Mouse (Mus musculus) neural tube, embryonic 14.5 days (tissue): ENCODE measurements around the gene Armc7. TPM values are rescaled to one million over a fixed set of nuclear protein-coding genes. Genes with fewer than 3 reads are reported as not detected.

Experiments used
- ATAC-seq: fragments of 200-750 bp; cut with Nextera tagmentation; 2 replicates; pipeline ENCODE4 v1.8.0; 2017; ENCODE audit warnings: low read depth, mild to moderate bottlenecking, moderate TSS enrichment, moderate library complexity
- H3K27ac ChIP-seq: fragments of 300-500 bp; sonication (generic); 2 replicates; pipeline ENCODE4 v1.5.1; 2014; ENCODE audit warnings: low read depth, mild to moderate bottlenecking, control low read depth, low read length, moderate library complexity, mixed read lengths
- H3K27me3 ChIP-seq: fragments of 300-500 bp; sonication (generic); 2 replicates; pipeline ENCODE4 v1.6.1; 2014; ENCODE audit warnings: low read length; ENCODE audit not compliant: control insufficient read depth, insufficient read depth
- H3K36me3 ChIP-seq: fragments of 300-500 bp; sonication (generic); 2 replicates; pipeline ENCODE4 v1.6.1; 2014; ENCODE audit warnings: low read length, mixed read lengths; ENCODE audit not compliant: control insufficient read depth, insufficient read depth
- H3K4me1 ChIP-seq: fragments of 300-500 bp; sonication (generic); 2 replicates; pipeline ENCODE4 v1.6.1; 2014; ENCODE audit warnings: low read length; ENCODE audit not compliant: control insufficient read depth, insufficient read depth
- H3K4me2 ChIP-seq: fragments of 300-500 bp; sonication (generic); 2 replicates; pipeline ENCODE4 v1.6.1; 2014; ENCODE audit warnings: mild to moderate bottlenecking, low read depth, low read length, control low read depth
- H3K4me3 ChIP-seq: fragments of 300-500 bp; sonication (generic); 2 replicates; pipeline ENCODE4 v1.5.1; 2014; ENCODE audit warnings: low read depth, low read length, control low read depth, mixed read lengths
- H3K9ac ChIP-seq: fragments of 300-500 bp; sonication (generic); replicated peaks from 2 replicates; pipeline ENCODE4 v1.6.1; 2014; ENCODE audit warnings: low read depth, mild to moderate bottlenecking, control low read depth, low read length, mixed read lengths
- H3K9me3 ChIP-seq: fragments of 300-500 bp; sonication (generic); 2 replicates; pipeline ENCODE4 v1.6.1; 2016; ENCODE audit warnings: low read length; ENCODE audit not compliant: control insufficient read depth
- WGBS: fragments of 180-500 bp; shearing (Covaris S2); extraction: QIAGEN DNeasy Blood & Tissue Kit; methylation state at CpG from one replicate; pipeline ENCODE4 v1.1.7; 2014; 5-methylcytosine and 5-hydroxymethylcytosine counted together
- polyA plus RNA-seq: library from polyadenylated mRNA; unstranded; fragments of >200 nt; fragmentation: Nextera tagmentation; extraction: Ambion mirVana; gene quantifications from 2 replicates; pipeline ENCODE4 v1.2.1, GENCODE M21; 2014

Armc7 gene
- polyA plus RNA-seq, 1 experiment from 2014 or later = 19.4 TPM

DNA sequence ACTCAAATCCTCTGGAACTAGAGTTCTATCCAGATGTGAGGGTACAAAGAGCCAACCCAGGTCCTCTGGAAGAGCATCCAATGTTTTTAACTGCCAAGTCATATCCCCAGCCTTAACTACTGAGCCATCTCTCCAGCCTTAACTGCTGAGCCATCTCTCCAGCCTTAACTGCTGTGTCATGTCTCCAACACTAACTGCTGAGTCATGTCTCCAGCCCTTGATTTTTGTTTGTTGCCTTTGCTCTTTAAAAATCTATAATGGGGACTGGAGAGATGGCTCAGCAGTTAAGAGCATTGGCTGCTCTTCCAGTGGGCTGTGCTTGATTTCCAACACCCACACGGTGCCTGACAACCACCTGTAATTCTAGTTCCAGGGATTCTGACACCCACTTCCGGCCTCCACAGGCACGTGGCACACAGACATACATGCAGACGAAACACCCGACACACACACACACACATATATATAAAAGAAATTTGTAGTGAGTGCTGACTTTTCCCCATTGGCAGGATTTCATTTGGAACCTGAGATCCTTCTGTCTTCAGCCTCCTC lies 37.8 kb upstream of the Armc7 start:
- no peak overlapping the region for H3K4me2 ChIP-seq
- peaks cover 10% of the 10 kb centered on the region; the same call in 1 of the 2 replicates for H3K4me1 ChIP-seq
- H3K9ac ChIP-seq = no peak overlapping the region
- H3K36me3 ChIP-seq = no peaks in the 10 kb centered on the region
- no peak overlapping the region for H3K4me3 ChIP-seq
- no peak overlapping the region for H3K27ac ChIP-seq
- no peak for ATAC-seq
- H3K9me3 ChIP-seq = no peaks in the 10 kb centered on the region
- 92% methylated on average over 5 of the region's 5 CpGs for WGBS
- H3K27me3 ChIP-seq = no peaks in the 10 kb centered on the region

DNA sequence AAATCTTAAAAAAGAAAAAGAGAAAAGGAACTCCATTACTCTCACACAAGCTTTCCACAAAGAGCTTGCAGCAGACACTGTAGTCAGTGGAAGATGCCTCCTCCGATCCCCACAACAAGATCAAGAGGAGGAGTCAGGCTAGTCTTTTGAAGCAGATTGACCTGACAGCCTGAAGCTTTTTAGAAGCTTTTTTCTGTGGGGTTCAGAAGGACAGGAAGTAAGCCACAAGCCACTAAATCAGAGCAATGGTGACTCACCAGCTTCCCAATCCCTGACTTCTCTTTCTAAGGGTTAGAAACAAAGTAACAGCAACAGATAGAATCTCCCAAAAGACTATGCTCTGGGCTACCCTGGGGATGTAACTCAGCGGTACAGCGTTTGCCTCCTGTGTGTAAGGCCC lies 36.1 kb upstream of the Armc7 start:
- Histone ChIP-seq H3K36me3 (no peaks in the 10 kb centered on the region), H3K4me2 (no peak overlapping the region)

DNA sequence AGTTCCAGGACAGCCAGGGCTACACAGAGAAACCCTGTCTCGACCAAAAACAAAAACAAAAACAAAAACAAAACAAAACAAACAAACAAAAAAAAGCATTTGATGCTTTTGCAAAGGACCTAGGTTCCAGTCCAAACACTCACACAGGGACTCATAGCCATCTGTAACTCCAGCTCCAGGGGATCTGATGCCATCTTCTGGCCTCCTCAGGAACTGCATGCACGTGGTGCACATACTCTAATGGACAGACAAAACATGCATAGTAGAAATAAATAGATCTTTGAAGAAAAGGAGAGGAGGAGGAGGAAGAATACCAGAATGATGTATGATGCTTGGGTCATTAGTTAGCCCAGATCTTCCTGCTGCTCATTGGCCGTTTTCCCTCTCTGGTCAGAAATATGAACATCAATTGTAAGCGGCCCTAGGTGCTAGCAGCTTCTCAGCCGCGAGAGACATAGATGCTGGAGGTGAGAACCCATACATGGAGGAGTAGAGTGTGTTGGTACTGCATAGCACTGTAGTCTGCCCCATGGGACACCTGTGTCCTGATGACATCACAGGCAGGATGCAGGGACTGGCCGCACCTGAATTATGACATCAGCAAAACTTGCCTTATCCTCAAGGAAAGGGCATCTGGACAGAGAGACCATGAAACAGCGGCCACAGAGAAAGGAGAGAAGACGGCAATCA lies 35.4 kb upstream of the Armc7 start, which contains the start of gene Trim80:
Gene Trim80, plus strand, starts transcription at position 640 of the 690 bp plus-strand sequence.
- Histone ChIP-seq H3K4me2 (no peak within 1 kb of the TSS), H3K4me1 (peaks cover 10% of the 10 kb centered on the region; the same call in 1 of the 2 replicates), H3K4me3 (no peak within 1 kb of the TSS), H3K27me3 (no peaks in the 10 kb centered on the region), H3K36me3 (no peaks in the 10 kb centered on the region), H3K9me3 (no peaks in the 10 kb centered on the region), H3K27ac (no peak within 1 kb of the TSS), H3K9ac (no peak within 1 kb of the TSS)
- ATAC-seq = no peak
- 94% methylated on average over 9 of the region's 9 CpGs for WGBS

More for the DNA sequence above, 36.1 kb upstream of the Armc7 start:
- H3K9ac ChIP-seq = no peak overlapping the region
- H3K27ac ChIP-seq = no peak overlapping the region
- 91% methylated on average over 3 of the region's 3 CpGs for WGBS
- no peaks in the 10 kb centered on the region for H3K9me3 ChIP-seq
- no peak overlapping the region for H3K4me3 ChIP-seq
- H3K27me3 ChIP-seq = no peaks in the 10 kb centered on the region
- no peak for ATAC-seq
- H3K4me1 ChIP-seq = peaks cover 10% of the 10 kb centered on the region; the same call in 1 of the 2 replicates

DNA sequence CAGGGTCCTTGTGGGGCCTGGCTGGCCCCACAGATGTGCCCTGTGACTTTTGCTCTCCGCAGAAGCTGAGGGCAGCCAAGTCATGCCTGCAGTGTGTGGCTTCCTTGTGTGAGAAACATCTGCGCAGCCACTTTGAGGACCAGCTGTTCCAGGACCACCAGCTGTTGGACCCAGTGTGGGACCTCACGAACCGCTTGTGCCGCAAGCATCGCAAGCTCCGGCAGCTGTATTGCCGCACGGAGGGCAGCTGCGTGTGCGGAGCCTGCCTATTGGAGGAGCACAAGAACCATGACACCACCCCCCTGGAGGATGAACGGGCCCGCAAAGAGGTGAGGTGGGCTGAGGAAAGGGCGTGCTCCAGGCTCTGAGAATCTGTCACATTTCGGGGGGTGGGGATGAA lies 34.0 kb upstream of the Armc7 start:
- Histone ChIP-seq H3K9ac (no peak overlapping the region), H3K27ac (no peak overlapping the region), H3K27me3 (no peaks in the 10 kb centered on the region), H3K4me1 (peaks cover under 1% of the 10 kb centered on the region; the same call in 1 of the 2 replicates), H3K9me3 (no peaks in the 10 kb centered on the region), H3K36me3 (no peaks in the 10 kb centered on the region), H3K4me2 (no peak overlapping the region), H3K4me3 (no peak overlapping the region)
- ATAC-seq = no peak
- WGBS = 45% methylated on average over 15 of the region's 15 CpGs

GRCm38 (mm10) chr11:115446906-115447305 lies 28.6 kb upstream of the Armc7 start:
- Histone ChIP-seq H3K4me2 (no peak overlapping the region), H3K27ac (no peak overlapping the region), H3K9ac (no peak overlapping the region), H3K4me3 (no peak overlapping the region), H3K27me3 (no peaks in the 10 kb centered on the region), H3K9me3 (no peaks in the 10 kb centered on the region), H3K4me1 (no peaks in the 10 kb centered on the region), H3K36me3 (no peaks in the 10 kb centered on the region)
- 71% methylated on average over 3 of the region's 3 CpGs for WGBS
- no peak for ATAC-seq

GRCm38 (mm10) chr11:115447321-115447885 lies 28.1 kb upstream of the Armc7 start:
- no peak overlapping the region for H3K9ac ChIP-seq
- H3K4me2 ChIP-seq = no peak overlapping the region
- no peaks in the 10 kb centered on the region for H3K36me3 ChIP-seq
- H3K27ac ChIP-seq = no peak overlapping the region
- no peaks in the 10 kb centered on the region for H3K4me1 ChIP-seq
- no peaks in the 10 kb centered on the region for H3K27me3 ChIP-seq
- no peaks in the 10 kb centered on the region for H3K9me3 ChIP-seq
- ATAC-seq = no peak
- H3K4me3 ChIP-seq = no peak overlapping the region
- 86% methylated on average over 11 of the region's 11 CpGs for WGBS

DNA sequence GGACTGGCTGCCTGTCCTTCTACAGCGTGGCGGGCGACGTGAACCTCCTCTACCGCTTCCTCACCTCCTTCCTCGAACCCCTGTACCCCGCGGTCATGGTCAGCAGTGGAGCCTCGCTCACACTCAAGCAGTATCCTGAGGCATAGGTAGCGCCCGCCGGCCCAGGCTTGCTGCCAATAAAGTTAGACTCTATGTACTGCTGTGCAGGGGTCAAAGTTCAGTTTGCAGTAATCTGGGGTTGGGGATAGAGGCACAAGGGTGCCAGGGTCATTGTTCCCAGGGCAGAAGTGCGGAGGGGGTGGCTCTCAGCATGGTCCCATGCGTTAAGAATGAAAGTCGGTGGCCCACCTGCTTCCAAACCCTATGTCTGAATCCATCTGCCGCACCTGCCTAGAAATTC lies 27.4 kb upstream of the Armc7 start:
- no peaks in the 10 kb centered on the region for H3K4me1 ChIP-seq
- WGBS = 90% methylated on average over 16 of the region's 16 CpGs
- no peak overlapping the region for H3K27ac ChIP-seq
- no peak overlapping the region for H3K9ac ChIP-seq
- no peak for ATAC-seq
- no peak overlapping the region for H3K4me2 ChIP-seq
- no peaks in the 10 kb centered on the region for H3K36me3 ChIP-seq
- H3K4me3 ChIP-seq = no peak overlapping the region
- H3K9me3 ChIP-seq = no peaks in the 10 kb centered on the region
- H3K27me3 ChIP-seq = no peaks in the 10 kb centered on the region

DNA sequence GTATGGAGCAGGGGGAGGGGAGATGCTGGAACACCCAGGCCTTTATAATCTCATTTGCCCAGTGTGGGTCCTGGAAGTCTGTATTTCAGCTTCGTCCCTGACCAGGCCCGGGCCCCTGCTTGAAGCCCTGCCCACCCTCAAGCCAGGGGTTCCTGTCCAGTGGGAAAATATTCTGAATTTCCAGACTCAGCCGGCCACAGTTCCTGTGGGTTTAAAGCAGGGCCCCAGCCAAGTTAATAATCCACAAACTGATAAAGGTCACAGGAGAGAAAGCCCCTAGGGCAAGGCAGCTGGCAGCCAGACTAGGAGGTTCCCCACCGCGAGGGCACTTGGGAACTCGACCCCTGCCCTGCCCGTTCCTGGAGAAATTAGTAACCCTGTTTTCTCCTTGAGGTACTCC lies 26.5 kb upstream of the Armc7 start:
- no peak overlapping the region for H3K4me2 ChIP-seq
- H3K9me3 ChIP-seq = no peaks in the 10 kb centered on the region
- no peak overlapping the region for H3K9ac ChIP-seq
- no peaks in the 10 kb centered on the region for H3K36me3 ChIP-seq
- H3K27me3 ChIP-seq = no peaks in the 10 kb centered on the region
- no peak for ATAC-seq
- no peak overlapping the region for H3K27ac ChIP-seq
- no peak overlapping the region for H3K4me3 ChIP-seq
- H3K4me1 ChIP-seq = no peaks in the 10 kb centered on the region
- 46% methylated on average over 7 of the region's 7 CpGs for WGBS

- 90% methylated on average over 7 of the region's 7 CpGs for WGBS
Measured at GRCm38 (mm10) chr11:115450176-115450575, 25.3 kb upstream of the Armc7 start.

More at GRCm38 (mm10) chr11:115450176-115450575, 25.3 kb upstream of the Armc7 start:
- Histone ChIP-seq H3K4me2 (no peak overlapping the region), H3K27ac (no peak overlapping the region), H3K9ac (no peak overlapping the region), H3K4me1 (no peaks in the 10 kb centered on the region), H3K27me3 (no peaks in the 10 kb centered on the region), H3K36me3 (no peaks in the 10 kb centered on the region), H3K4me3 (no peak overlapping the region), H3K9me3 (no peaks in the 10 kb centered on the region)
- ATAC-seq = no peak
